Mouse (Mus musculus): ENCODE measurements at regions not wholly inside any gene's neighbourhood (a gene's known extent, or its start where the extent isn't known, plus 50 kb on each side); places are given as distances from the start of the nearest gene placed in this dataset.

DNA sequence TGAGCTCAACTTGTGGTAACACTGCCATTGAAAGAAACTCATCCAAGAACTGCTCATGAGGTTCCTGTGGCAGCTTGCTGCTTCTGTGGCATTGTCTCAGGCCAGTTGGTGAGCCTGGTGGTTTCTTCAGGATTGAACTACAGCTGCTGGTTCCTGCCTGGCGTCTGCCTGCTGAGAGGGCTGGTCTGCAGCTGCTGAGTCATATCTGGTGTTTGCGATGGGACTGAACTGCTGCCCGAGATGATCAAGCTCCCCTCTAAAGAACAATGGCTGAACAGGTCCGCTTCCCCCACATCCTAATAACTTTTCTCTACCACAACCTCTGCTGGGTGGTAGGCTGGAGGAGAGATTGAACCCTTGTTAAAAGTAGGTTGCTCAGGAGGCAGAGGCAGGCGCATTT, 57.4 kb upstream of the Ipo5 start:
- Histone ChIP-seq H3K9me3 (ENCODE audit: control insufficient read depth, low read length) (peaks cover 7% of the 10 kb centered on the region; the same call in 1 of the 2 replicates), H3K36me3 (ENCODE audit: control insufficient read depth, insufficient read depth, low read length) (no peaks in the 10 kb centered on the region), H3K27ac (ENCODE audit: low read length) (no peak overlapping the region), H3K9ac (ENCODE audit: low read length) (no peak overlapping the region), H3K27me3 (ENCODE audit: control insufficient read depth, insufficient read depth, low read depth, low read length) (no peaks in the 10 kb centered on the region), H3K4me3 (ENCODE audit: low read length) (no peak overlapping the region), H3K4me2 (ENCODE audit: low read depth, low read length) (no peak overlapping the region), H3K4me1 (replicated peaks; ENCODE audit: control insufficient read depth, insufficient read depth, low read length) (peaks cover 2% of the 10 kb centered on the region; the same call in 1 of the 2 replicates)
- no peak for ATAC-seq (ENCODE audit: low read depth)
- WGBS = 81% methylated on average over 5 of the region's 5 CpGs

DNA sequence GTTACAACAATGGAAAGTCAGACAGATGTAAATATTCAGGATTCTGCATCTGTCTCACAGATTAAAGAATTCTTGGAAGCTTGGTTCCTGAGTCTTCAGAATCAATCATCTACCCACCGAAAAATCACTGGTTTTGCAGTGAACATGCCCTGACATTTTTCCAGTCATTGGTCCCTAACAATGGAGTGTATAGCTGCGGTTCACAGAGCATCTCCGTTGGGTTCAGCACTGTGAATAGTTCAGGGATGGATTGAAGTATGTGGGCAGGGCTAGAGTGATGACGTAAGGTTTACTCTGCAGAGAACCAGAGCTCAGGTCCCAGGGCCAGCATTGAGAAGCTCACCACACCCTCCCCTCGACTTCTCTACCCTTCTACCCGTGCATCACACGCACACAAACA, 56.5 kb upstream of the Ipo5 start:
- 67% methylated on average over 7 of the region's 7 CpGs for WGBS
- Histone ChIP-seq H3K9me3 (ENCODE audit: control insufficient read depth, low read length) (peaks cover 8% of the 10 kb centered on the region; the same call in 1 of the 2 replicates), H3K4me1 (replicated peaks; ENCODE audit: control insufficient read depth, insufficient read depth, low read length) (peaks cover 2% of the 10 kb centered on the region; the same call in 1 of the 2 replicates)

DNA sequence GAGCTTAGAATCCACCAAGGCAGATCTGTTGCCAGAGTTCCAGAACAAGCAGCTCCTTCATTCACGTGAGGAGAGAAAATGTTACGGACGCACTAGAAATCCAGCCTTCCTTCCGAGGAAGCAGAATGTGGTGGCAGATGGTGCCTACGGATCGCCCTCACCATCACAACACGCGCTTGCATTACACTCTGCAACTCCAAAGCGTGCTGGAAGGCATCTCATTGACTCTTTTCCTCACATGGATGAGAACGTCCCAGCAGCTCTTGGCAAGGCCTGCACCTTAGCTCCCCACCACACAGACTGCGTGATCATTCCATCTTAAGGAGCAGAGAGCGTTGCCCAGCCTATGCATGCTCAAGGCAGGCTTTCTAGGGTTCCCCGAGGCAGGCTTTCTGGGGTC, 55.8 kb upstream of the Ipo5 start:
- Histone ChIP-seq H3K9me3 (ENCODE audit: control insufficient read depth, low read length) (peaks cover 8% of the 10 kb centered on the region; the same call in 1 of the 2 replicates), H3K36me3 (ENCODE audit: control insufficient read depth, insufficient read depth, low read length) (no peaks in the 10 kb centered on the region), H3K4me3 (ENCODE audit: low read length) (no peak overlapping the region), H3K4me2 (ENCODE audit: low read depth, low read length) (no peak overlapping the region), H3K9ac (ENCODE audit: low read length) (no peak overlapping the region), H3K4me1 (replicated peaks; ENCODE audit: control insufficient read depth, insufficient read depth, low read length) (peaks cover 2% of the 10 kb centered on the region; the same call in 1 of the 2 replicates), H3K27me3 (ENCODE audit: control insufficient read depth, insufficient read depth, low read depth, low read length) (no peaks in the 10 kb centered on the region), H3K27ac (ENCODE audit: low read length) (no peak overlapping the region)
- 91% methylated on average over 13 of the region's 13 CpGs for WGBS
- no peak for ATAC-seq (ENCODE audit: low read depth)

More for the DNA sequence above, 56.5 kb upstream of the Ipo5 start:
- Histone ChIP-seq H3K4me3 (ENCODE audit: low read length) (no peak overlapping the region), H3K27ac (ENCODE audit: low read length) (no peak overlapping the region), H3K9ac (ENCODE audit: low read length) (no peak overlapping the region), H3K36me3 (ENCODE audit: control insufficient read depth, insufficient read depth, low read length) (no peaks in the 10 kb centered on the region), H3K27me3 (ENCODE audit: control insufficient read depth, insufficient read depth, low read depth, low read length) (no peaks in the 10 kb centered on the region), H3K4me2 (ENCODE audit: low read depth, low read length) (no peak overlapping the region)
- no peak for ATAC-seq (ENCODE audit: low read depth)
